Mouse (Mus musculus) heart, embryonic 15.5 days (tissue): ENCODE data around the gene Gm5150. TPM values are rescaled to one million over a fixed set of nuclear protein-coding genes. Genes with fewer than 3 reads are reported as not detected.

ENCODE experiments used
- microRNA-seq: library from miRNA; unstranded; fragments of <30 nt; microRNA quantifications from one replicate; pipeline ENCODE4, GENCODE M21; 2016
- polyA plus RNA-seq: library from polyadenylated mRNA; unstranded; fragments of >200 nt; fragmentation: Nextera tagmentation; extraction: Ambion mirVana; gene quantifications from 2 replicates; pipeline ENCODE4 v1.2.1, GENCODE M21; 2015

The Gm5150 gene
- polyA plus RNA-seq, 1 experiment from 2014 or later, result not detected

Small RNA genes within 50 kb of the gene (microRNA-seq; reads per million reads assigned to microRNA genes)
- not detected for gene Gm24694

Other genes starting within 250 kb of the Gm5150 start
- 0.24 and 0.30 TPM in 2 replicates for gene Sirpb1c, start 157.9 kb downstream of the Gm5150 start, polyA plus RNA-seq